Comparison of ENCODE assay signal across 8 mouse cellular contexts in genomic region chr4:70601301-70601700, GRCm38 (mm10).
DNase-seq lines count a peak whose midpoint lies in the region; ATAC-seq and TF ChIP-seq lines count a peak whose summit lies in the region.

No protein-coding gene starts in this region.

- H3K4me1 ChIP-seq in embryonic fibroblast, embryonic 13.5 days (ENCODE audit: control insufficient read depth, insufficient read depth, low read length): no peaks in the 10 kb centered on the region
- no peaks in the 10 kb centered on the region for H3K4me1 ChIP-seq in kidney, embryonic 15.5 days
- H3K4me1 ChIP-seq in midbrain, postnatal 0 days (ENCODE audit: insufficient read depth, low read length): no peaks in the 10 kb centered on the region

- H3K36me3 ChIP-seq in kidney, embryonic 15.5 days: no peaks in the 10 kb centered on the region
- no peaks in the 10 kb centered on the region for H3K36me3 ChIP-seq in midbrain, postnatal 0 days (ENCODE audit: insufficient read depth, low read length)

- TF ChIP-seq CTCF in gastrocnemius, adult 2 months (IDR thresholded peaks at IDR 0.05): peak; percentile 69
- TF ChIP-seq CTCF in embryonic fibroblast, embryonic 13.5 days (IDR thresholded peaks at IDR 0.05; ENCODE audit: borderline replicate concordance, insufficient read depth, low read length): 0 out of 2 replicates have a peak, but pooled peaks have one; percentile 13
- peak; percentile 93 for TF ChIP-seq CTCF in midbrain, postnatal 0 days (IDR thresholded peaks at IDR 0.05)

- WGBS in kidney, embryonic 15.5 days: 9% methylated on average over 4 of the region's 4 CpGs
- 9% methylated on average over 4 of the region's 4 CpGs for whole genome bisulfite sequencing in midbrain, postnatal 0 days

- H3K27ac ChIP-seq in gastrocnemius, adult 2 months: no peak overlapping the region
- no peak overlapping the region for H3K27ac ChIP-seq in embryonic fibroblast, embryonic 13.5 days (ENCODE audit: insufficient read depth, low read length)
- no peak overlapping the region for H3K27ac ChIP-seq in kidney, embryonic 15.5 days
- H3K27ac ChIP-seq in midbrain, postnatal 0 days (ENCODE audit: low read depth, low read length): no peak overlapping the region

- TF ChIP-seq POLR2A in embryonic fibroblast, embryonic 13.5 days (IDR thresholded peaks at IDR 0.05; ENCODE audit: low read depth, low read length): no peak

- DNase-seq in gastrocnemius, adult 2 months: no peak
- DNase-seq in gastrocnemius, adult 8-10 months (ENCODE audit: low spot score in 2 of 2): no peak
- DNase-seq in thymus, postnatal 14 days: peak; percentile 18
- no peak for DNase-seq in thymus, postnatal 36 days
- DNase-seq in midbrain, postnatal 0 days (ENCODE audit: low spot score): peak; percentile 84
- no peak for DNase-seq in natural killer cell, adult 2 months (ENCODE audit: low spot score in 2 of 2)

- peak; percentile 82; the same call in 1 of the 2 replicates for ATAC-seq in kidney, embryonic 15.5 days (replicated peaks; ENCODE audit: low FRiP score)
- ATAC-seq in midbrain, postnatal 0 days (ENCODE audit: low FRiP score): peak; percentile 77

- intact Hi-C loops in gastrocnemius, adult 2 months (cut with DNase I): loop anchor here (5.0 kb wide), 1 partner anchor 149 kb away; no protein-coding TSS in a partner anchor

- no peaks in the 10 kb centered on the region for H3K9me3 ChIP-seq in kidney, embryonic 15.5 days (replicated peaks)
- no peaks in the 10 kb centered on the region for H3K9me3 ChIP-seq in midbrain, postnatal 0 days (ENCODE audit: low read length)

- no peak overlapping the region for H3K4me2 ChIP-seq in kidney, embryonic 15.5 days
- no peak overlapping the region for H3K4me2 ChIP-seq in midbrain, postnatal 0 days (ENCODE audit: low read depth, low read length, poor library complexity, severe bottlenecking)

- no peak overlapping the region for H3K9ac ChIP-seq in kidney, embryonic 15.5 days
- no peak overlapping the region for H3K9ac ChIP-seq in midbrain, postnatal 0 days (replicated peaks; ENCODE audit: low read length, poor library complexity, severe bottlenecking)

- H3K27me3 ChIP-seq in kidney, embryonic 15.5 days: peaks cover 10% of the 10 kb centered on the region; the same call in 1 of the 2 replicates
- H3K27me3 ChIP-seq in midbrain, postnatal 0 days (ENCODE audit: insufficient read depth, low read length): no peaks in the 10 kb centered on the region

- no peak overlapping the region for H3K4me3 ChIP-seq in gastrocnemius, adult 2 months
- H3K4me3 ChIP-seq in embryonic fibroblast, embryonic 13.5 days (ENCODE audit: insufficient read depth, low read length): no peak overlapping the region
- H3K4me3 ChIP-seq in kidney, embryonic 15.5 days (replicated peaks): no peak overlapping the region
- H3K4me3 ChIP-seq in midbrain, postnatal 0 days (ENCODE audit: low read depth, low read length): no peak overlapping the region

Comparison
In these comparisons a context has a peak if more than half of its experiments do, and no peak if none do; other contexts are left out.
1. DNase-seq: peak in thymus, postnatal 14 days (single experiment) and midbrain, postnatal 0 days (single experiment); none in gastrocnemius, adult 2 months (single experiment), gastrocnemius, adult 8-10 months (0 of 2), thymus, postnatal 36 days (0 of 2) and natural killer cell, adult 2 months (0 of 2).
2. CTCF ChIP-seq: peak in every context shown above with its lines; median percentile 93 in midbrain, postnatal 0 days; 69 in gastrocnemius, adult 2 months; 13 in embryonic fibroblast, embryonic 13.5 days.